ENCODE assay signal across 13 mouse cellular contexts in genomic region chr14:64594021-64594561, GRCm38 (mm10).
DNase-seq lines count a peak whose midpoint lies in the region; ATAC-seq and TF ChIP-seq lines count a peak whose summit lies in the region.
"Had no signal": no experiment of that assay in that cellular context is flagged by ENCODE, and none has a peak within 500 bp of the region (broad histone marks: within the 10 kb centered on the region; RNA-seq: fewer than 3 reads in every experiment).

No protein-coding gene starts in this region.

- peaks cover 13 to 34% of the 10 kb centered on the region in 2 experiments for H3K4me1 ChIP-seq in ES-E14 (ENCODE audit: control insufficient read depth in 2 of 2, insufficient read depth in 2 of 2, low read length in 2 of 2, poor library complexity in 1 of 2)
- H3K4me1 ChIP-seq in forebrain, embryonic 12.5 days: peaks cover 72% of the 10 kb centered on the region
- peaks cover 56% of the 10 kb centered on the region for H3K4me1 ChIP-seq in midbrain, embryonic 12.5 days
- H3K4me1 ChIP-seq: liver, embryonic 15.5 days had no signal

- peak overlapping the region; percentile 79 for H3K4me2 ChIP-seq in forebrain, embryonic 12.5 days
- peak overlapping the region; percentile 70 for H3K4me2 ChIP-seq in midbrain, embryonic 12.5 days (replicated peaks)
- H3K4me2 ChIP-seq: embryonic facial prominence, embryonic 12.5 days; liver, embryonic 15.5 days; stomach, embryonic 15.5 days had no signal

- peak; percentile 61 to 62 for DNase-seq in frontal cortex, postnatal 36 days (ENCODE audit: low spot score in 2 of 2)
- no peak for DNase-seq in frontal cortex, postnatal 25 days (ENCODE audit: low spot score in 2 of 2)
- DNase-seq in ES-E14 (ENCODE audit: low read depth, low spot score) (no peak), adipocyte (ENCODE audit: low spot score) (no peak)
- DNase-seq in heart, postnatal 25 days (ENCODE audit: low spot score): no peak
- DNase-seq: kidney, adult 2 months; thymus, postnatal 4 days had no signal

- H3K27me3 ChIP-seq in forebrain, embryonic 12.5 days: peaks cover 50% of the 10 kb centered on the region
- H3K27me3 ChIP-seq in midbrain, embryonic 12.5 days: peaks cover 33% of the 10 kb centered on the region

- H3K9ac ChIP-seq in ES-E14 (ENCODE audit: insufficient read depth, low read depth, low read length, poor library complexity, severe bottlenecking): peak overlapping the region; percentile 52; the same call in 1 of the 2 replicates
- 0 out of 2 replicates have a peak overlapping the region, but pooled peaks have one; percentile 13 for H3K9ac ChIP-seq in forebrain, embryonic 12.5 days
- H3K9ac ChIP-seq in midbrain, embryonic 12.5 days (replicated peaks): peak overlapping the region; percentile 97
- H3K9ac ChIP-seq: embryonic facial prominence, embryonic 12.5 days; liver, embryonic 15.5 days; stomach, embryonic 15.5 days had no signal

- peak overlapping the region; percentile 17 to 19; a peak in 3 of 4 replicates for H3K4me3 ChIP-seq in ES-E14 (ENCODE audit: insufficient read depth in 1 of 2, low read depth in 1 of 2, low read length in 2 of 2, poor library complexity in 1 of 2, severe bottlenecking in 1 of 2)
- no peak overlapping the region for H3K4me3 ChIP-seq in forebrain, embryonic 12.5 days (replicated peaks)
- peak overlapping the region; percentile 76 for H3K4me3 ChIP-seq in midbrain, embryonic 12.5 days
- H3K4me3 ChIP-seq: embryonic facial prominence, embryonic 12.5 days; liver, embryonic 15.5 days; stomach, embryonic 15.5 days had no signal

- no peaks in the 10 kb centered on the region for H3K9me3 ChIP-seq in ES-E14 (ENCODE audit: control insufficient read depth, insufficient read depth, low read depth, low read length)
- H3K9me3 ChIP-seq in forebrain, embryonic 12.5 days: no peaks in the 10 kb centered on the region
- H3K9me3 ChIP-seq in midbrain, embryonic 12.5 days: no peaks in the 10 kb centered on the region
- H3K9me3 ChIP-seq: embryonic facial prominence, embryonic 12.5 days; liver, embryonic 15.5 days; stomach, embryonic 15.5 days had no signal

- 42% methylated on average over 7 of the region's 7 CpGs for WGBS in forebrain, embryonic 12.5 days
- 38% methylated on average over 7 of the region's 7 CpGs for WGBS in midbrain, embryonic 12.5 days

- no peak for ATAC-seq in forebrain, embryonic 12.5 days (ENCODE audit: low FRiP score)
- ATAC-seq in midbrain, embryonic 12.5 days (ENCODE audit: low FRiP score, low read depth): no peak
- ATAC-seq in megakaryocyte, adult 5-6 weeks (ENCODE audit: poor library complexity, severe bottlenecking): no peak

- in situ Hi-C loops in ES-E14 (cut with MboI; ENCODE audit: low sequenced_read_pairs in 2 of 2, unreplicated experiment in 2 of 2): loop anchor here in 1 of 2 experiments (25.0 kb wide), 1 partner anchor 1357 kb away; no protein-coding TSS in a partner anchor

- peak overlapping the region; percentile 93; the same call in 1 of the 2 replicates for H3K27ac ChIP-seq in ES-E14 (ENCODE audit: insufficient read depth, low read depth, low read length, poor library complexity, severe bottlenecking)
- peak overlapping the region; percentile 99 for H3K27ac ChIP-seq in forebrain, embryonic 12.5 days
- peak overlapping the region; percentile 99 for H3K27ac ChIP-seq in midbrain, embryonic 12.5 days (replicated peaks)
- H3K27ac ChIP-seq: embryonic facial prominence, embryonic 12.5 days; liver, embryonic 15.5 days; stomach, embryonic 15.5 days had no signal

- intact Hi-C loops in heart, postnatal 25 days (cut with DNase I): no loop called here

- peaks cover 2% of the 10 kb centered on the region; the same call in 1 of the 2 replicates for H3K36me3 ChIP-seq in ES-E14 (ENCODE audit: control insufficient read depth, insufficient read depth, low read length, poor library complexity, severe bottlenecking)
- 0 out of 2 replicates have a peak, but pooled peaks cover 3% of the 10 kb centered on the region for H3K36me3 ChIP-seq in forebrain, embryonic 12.5 days (replicated peaks)
- H3K36me3 ChIP-seq in midbrain, embryonic 12.5 days: peaks cover 16% of the 10 kb centered on the region; the same call in 1 of the 2 replicates
- H3K36me3 ChIP-seq: embryonic facial prominence, embryonic 12.5 days; liver, embryonic 15.5 days; stomach, embryonic 15.5 days had no signal

TF ChIP-seq in ES-E14, 5 proteins besides CTCF, POLR2A, EP300 and RAD21:
- no peak for TF ChIP-seq HCFC1 (IDR thresholded peaks at IDR 0.05; ENCODE audit: borderline replicate concordance, insufficient read depth, low read length)
- no peak for TF ChIP-seq MAFK (IDR thresholded peaks at IDR 0.05; ENCODE audit: insufficient read depth, low read depth, low read length)
- TF ChIP-seq ZC3H11A (IDR thresholded peaks at IDR 0.05; ENCODE audit: borderline replicate concordance, low read depth, low read length): no peak
- no peak for TF ChIP-seq ZNF384 (IDR thresholded peaks at IDR 0.05; ENCODE audit: low read depth, low read length)
- no peak for TF ChIP-seq CHD2 (IDR thresholded peaks at IDR 0.05; ENCODE audit: low read depth, low read length)
TF ChIP-seq in ES-E14: peak in this region for 0.

Comparison
In these comparisons a context has a peak if more than half of its experiments do, and no peak if none do; other contexts are left out.
1. DNase-seq: peak in frontal cortex, postnatal 36 days (2 of 2); none in frontal cortex, postnatal 25 days (0 of 2), ES-E14 (single experiment), adipocyte (single experiment) and heart, postnatal 25 days (single experiment).
2. H3K9ac ChIP-seq: peak in every context shown above with its lines; median percentile 97 in midbrain, embryonic 12.5 days; 52 in ES-E14; 13 in forebrain, embryonic 12.5 days.
3. Peak in every context shown above with its lines, with median percentiles within 50 percentile points of each other: H3K27ac ChIP-seq.